Mouse (Mus musculus): Measurements from ENCODE around the gene Gm13283.
"Not testable (repeated sequence)": the region's sequence is repeated elsewhere in the genome, so short reads cannot be mapped to it uniquely, and the experiment has no call there.

Gm13283 gene

GRCm38 (mm10) chr4:88759610-88760268, at the start of gene Gm13283:
Gene Gm13283, plus strand, starts transcription at chr4:88760119.
- DNase-seq, result peak; percentile 38

- DNase-seq, result no peak
Measured at GRCm38 (mm10) chr4:88714281-88714680, 45.6 kb upstream of the Gm13283 start.

- DNase-seq, result no peak
Measured at GRCm38 (mm10) chr4:88715059-88715458, 44.9 kb upstream of the Gm13283 start.

DNA sequence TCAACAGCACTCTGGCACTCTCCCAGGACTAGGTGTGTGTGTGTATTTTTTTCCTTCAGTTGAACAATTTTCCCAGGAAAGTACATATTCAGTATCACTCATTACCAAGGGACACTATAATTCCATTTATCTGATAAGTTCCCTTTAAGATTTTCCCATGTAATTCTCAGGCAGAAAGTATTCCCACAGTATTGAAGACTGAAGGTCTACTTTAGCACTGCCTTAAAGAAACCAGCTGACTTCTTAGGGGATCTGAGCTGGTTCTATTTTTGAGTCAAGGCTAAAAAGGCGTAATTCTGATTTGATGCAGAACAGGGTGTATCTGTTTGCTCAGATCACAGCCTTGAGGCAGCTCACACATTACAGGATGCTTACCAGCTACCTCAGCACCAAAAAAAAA, 41.2 kb upstream of the Gm13283 start:
- DNase-seq, result no peak

GRCm38 (mm10) chr4:88721791-88722721, 37.9 kb upstream of the Gm13283 start, which contains the start of the genes Gm26566 and Klhl9:
Gene Gm26566, plus strand, starts transcription at chr4:88721805.
Gene Klhl9, minus strand, starts transcription at chr4:88722465.
- peak; percentile 92 for DNase-seq

GRCm38 (mm10) chr4:88723497-88724090, 36.3 kb upstream of the Gm13283 start:
- no peak for DNase-seq

GRCm38 (mm10) chr4:88726727-88727126, 33.2 kb upstream of the Gm13283 start:
- DNase-seq, result no peak

DNA sequence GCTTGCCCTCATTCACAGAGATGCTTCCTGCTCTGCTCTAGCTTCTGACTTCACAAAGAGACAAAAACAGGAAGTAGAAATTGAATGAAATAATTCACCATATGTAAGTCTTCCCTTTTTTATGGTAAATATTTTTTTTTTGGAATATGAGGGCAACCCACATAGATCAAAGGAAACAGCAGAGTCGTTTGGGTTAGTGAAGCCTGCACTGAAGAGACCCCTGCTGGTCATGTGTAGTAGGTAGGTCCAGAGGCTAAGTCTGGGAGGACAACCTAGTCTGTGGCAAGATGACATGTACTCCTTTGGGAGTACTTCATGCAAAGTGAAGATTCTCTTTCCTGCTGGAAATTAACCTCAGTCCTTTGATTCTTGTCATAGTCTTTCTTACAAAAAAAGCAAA, 32.6 kb upstream of the Gm13283 start:
- DNase-seq, result peak; percentile 64

DNA sequence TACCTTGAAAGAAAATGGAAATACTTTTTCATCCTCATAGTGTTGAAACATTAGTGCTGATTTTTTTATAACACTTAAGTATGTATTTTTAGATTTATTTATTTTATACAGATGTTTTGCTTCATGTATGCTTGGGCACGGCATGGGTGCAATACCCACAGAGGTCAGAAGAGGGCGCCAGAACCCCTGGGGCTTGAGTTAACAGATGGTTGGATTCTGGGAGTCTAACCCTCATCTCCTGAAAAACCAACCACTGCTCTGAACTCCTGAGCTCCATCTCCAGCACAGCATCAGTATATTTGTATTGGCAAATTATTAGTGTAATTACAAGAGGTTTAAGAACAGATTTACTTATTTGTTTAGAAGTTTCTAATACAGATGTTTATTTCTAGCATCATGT, 21.4 kb upstream of the Gm13283 start:
- peak; percentile 87 for DNase-seq

DNA sequence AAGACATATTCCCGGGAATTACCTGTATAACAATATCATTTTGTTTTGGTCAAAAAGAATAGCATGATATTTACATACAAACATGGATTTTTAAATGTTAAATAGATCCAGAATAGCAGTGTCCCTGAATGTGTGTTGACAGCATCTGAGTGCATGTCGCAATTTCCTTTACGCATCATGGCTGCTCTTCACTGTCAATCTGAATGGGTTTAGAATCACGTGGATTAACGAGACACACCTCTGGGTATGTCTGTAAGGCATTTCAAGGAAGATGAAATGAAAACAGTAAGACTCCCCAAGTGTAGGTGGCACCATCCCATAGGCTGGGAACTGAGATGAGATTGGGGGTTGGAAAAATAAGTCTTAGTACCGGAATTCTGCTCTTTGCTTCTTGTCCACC, 20.9 kb upstream of the Gm13283 start:
- no peak for DNase-seq

- no peak for DNase-seq
Measured at GRCm38 (mm10) chr4:88741426-88741825, 18.5 kb upstream of the Gm13283 start.

DNA sequence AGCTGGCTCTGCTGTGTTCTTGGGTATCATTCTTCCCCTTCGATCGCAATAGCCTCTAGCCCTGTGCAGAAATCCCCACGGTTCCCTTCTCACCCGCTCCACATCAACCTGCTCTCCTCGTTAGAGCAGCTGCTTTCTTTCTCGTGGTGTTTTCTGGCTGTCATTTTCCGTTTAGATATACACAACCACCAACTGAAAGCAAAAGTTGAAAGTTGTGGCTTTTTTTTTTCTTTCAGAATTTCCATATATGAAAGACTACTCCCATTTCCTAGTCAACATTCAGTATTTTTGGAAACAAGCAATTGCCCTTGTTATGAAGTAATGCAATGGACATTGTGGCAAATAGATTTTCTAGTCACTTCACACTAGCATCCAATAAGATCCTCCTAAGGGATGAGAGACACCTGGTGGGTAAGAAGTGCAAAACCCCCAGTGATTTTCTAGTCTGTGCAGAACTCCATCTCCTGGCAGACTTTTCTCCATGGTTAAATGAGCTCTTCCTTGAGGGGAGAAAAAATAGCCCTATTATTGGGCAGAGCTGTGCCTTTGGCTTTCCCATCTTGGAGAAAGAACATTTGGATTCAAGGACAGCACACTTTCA, 17.0 kb upstream of the Gm13283 start:
- DNase-seq, result no peak

GRCm38 (mm10) chr4:88744207-88744606, 15.7 kb upstream of the Gm13283 start:
- DNase-seq, result no peak

DNA sequence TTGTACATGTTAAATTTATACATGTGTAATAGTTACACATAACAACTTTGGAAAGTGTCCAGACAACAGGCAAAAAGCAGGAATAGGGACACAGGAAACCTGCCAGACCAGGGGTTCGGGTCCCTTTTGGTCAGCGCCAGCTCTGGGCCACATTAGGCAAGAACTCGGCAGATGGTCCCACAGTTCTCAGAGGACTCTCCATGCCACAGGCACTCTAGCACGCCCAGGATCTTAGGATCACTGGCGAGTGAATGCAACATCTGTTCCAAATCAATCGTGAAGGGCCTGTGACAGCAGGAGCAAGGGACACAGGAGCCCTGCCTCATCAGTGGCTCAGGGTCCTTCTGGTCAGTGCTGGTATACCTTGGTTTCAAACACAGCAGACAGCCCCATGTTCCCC, 10.0 kb upstream of the Gm13283 start:
- DNase-seq, result no peak

- peak; percentile 69 for DNase-seq
Measured at GRCm38 (mm10) chr4:88754818-88755340, 5.0 kb upstream of the Gm13283 start, which contains the start of gene Gm13271. Gene Gm13271, plus strand, starts transcription at chr4:88754868.

DNA sequence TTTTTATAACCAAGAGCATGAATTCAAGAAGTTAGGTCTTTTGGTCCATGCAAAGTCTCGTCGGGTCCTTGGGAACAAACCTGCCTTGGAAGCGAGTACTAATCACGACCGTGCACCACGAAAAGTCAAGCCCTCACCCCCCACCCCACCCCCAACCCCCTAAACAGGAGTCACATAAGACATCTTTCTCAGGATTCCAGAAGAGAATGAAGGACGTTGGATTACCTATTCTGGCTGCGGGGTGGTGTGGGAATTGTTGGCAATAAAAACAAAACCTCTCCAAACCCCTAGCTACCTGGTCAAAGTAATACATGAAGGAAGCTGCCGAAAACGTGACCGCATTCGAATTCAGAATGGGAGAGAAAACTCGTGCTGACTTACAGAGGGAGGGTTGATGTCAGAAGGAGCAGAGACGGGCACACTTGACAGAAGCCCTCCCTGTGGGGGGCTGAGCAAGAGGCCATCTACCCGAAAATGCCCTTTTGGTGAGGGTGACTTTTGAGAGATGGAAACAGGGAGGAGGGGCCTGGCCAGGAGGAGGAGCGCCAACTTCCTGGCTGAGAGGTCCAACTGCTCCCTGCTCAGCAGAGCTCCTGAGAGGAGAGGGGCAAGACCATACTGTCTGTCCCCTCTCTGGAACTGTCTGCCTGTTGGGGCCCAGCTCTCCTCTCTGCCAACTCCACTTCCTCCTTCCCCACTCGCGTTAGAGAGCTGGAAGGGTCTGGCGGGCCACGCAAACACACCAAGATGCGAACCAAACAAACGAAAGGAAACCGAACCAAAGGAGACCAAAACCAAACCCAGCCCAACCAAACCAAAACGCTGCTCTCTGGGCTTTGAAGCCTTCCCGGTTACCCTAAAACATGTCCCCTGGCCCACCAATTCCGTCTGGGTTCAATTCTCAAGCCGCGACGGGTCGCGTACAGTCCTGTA, 3.1 kb upstream of the Gm13283 start:
- peak; percentile 37 for DNase-seq

DNA sequence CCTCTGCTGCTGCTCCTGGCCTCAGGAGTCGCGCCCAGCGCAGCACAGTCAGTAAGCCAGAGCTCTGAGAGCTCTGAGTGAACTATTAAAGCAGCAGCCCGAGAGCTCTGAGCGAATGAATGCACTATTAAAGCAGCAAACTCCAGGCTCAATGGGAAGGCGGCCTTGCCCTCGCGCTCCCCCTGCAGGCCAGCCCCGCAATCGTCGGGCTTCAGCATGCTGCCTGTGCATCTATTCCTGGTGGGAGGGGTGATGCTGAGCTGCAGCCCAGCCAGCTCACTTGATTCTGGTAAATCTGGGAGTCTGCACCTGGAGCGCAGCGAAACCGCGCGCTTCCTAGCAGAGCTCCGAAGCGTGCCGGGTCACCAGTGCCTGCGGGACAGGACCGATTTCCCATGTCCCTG, 2.3 kb upstream of the Gm13283 start:
- DNase-seq, result peak; percentile 87

DNA sequence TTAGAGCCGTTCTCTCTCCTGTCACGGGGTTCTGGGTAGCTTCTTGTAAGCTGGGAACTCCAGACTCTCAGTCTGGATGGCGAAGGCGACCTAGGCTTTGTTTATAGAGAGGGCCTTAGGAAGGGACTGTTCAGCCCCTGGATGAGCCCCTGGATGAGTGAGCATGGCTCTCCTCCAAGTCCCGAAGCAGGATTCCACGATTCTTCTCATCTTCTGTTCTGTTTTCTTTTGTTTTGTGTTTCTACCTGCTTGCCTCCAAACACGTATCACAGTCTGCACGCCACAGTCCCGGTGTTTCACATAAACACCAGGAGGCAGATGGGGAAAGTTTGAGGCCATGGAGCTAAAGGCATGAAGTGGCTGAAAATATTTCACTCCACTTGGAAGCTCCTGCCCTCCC, 1.2 kb upstream of the Gm13283 start:
- not testable (repeated sequence) for DNase-seq

GRCm38 (mm10) chr4:88760431-88760830, 512 bp downstream of the Gm13283 start:
- peak; percentile 54 for DNase-seq

DNA sequence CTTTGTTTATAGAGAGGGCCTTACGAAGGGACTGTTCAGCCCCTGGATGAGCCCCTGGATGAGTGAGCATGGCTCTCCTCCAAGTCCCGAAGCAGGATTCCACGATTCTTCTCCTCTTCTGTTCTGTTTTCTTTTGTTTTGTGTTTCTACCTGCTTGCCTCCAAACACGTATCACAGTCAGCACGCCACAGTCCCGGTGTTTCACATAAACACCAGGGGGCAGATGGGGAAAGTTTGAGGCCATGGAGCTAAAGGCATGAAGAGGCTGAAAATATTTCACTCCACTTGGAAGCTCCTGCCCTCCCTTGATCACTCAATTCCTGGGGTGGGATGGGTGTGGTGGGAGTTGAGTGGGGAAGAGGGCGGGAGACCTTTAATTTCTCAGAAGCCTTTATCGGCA, 1.9 kb downstream of the Gm13283 start:
- DNase-seq, result peak; percentile 91

DNA sequence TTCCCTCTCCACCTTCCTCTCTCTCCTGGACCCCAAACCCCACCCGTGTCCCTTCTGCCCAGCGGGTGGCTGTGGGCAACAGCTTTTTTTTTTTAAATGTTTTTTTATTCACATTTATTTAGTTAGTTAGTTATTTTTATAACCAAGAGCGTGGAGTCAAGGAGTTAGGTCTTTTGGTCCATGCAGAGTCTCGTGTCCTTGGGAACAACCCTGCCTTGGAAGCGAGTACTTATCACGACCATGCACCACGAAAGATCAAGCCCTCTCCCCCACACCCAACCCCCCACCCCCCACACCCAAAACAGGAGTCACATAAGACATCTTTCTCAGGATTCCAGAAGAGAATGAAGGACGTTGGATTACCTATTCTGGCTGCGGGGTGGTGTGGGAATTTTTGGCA, 2.4 kb downstream of the Gm13283 start:
- DNase-seq, result not testable (repeated sequence)

Measured in thymus, postnatal 4 days (tissue).